9 mouse cellular contexts compared by ENCODE assay signal in the genomic region with DNA sequence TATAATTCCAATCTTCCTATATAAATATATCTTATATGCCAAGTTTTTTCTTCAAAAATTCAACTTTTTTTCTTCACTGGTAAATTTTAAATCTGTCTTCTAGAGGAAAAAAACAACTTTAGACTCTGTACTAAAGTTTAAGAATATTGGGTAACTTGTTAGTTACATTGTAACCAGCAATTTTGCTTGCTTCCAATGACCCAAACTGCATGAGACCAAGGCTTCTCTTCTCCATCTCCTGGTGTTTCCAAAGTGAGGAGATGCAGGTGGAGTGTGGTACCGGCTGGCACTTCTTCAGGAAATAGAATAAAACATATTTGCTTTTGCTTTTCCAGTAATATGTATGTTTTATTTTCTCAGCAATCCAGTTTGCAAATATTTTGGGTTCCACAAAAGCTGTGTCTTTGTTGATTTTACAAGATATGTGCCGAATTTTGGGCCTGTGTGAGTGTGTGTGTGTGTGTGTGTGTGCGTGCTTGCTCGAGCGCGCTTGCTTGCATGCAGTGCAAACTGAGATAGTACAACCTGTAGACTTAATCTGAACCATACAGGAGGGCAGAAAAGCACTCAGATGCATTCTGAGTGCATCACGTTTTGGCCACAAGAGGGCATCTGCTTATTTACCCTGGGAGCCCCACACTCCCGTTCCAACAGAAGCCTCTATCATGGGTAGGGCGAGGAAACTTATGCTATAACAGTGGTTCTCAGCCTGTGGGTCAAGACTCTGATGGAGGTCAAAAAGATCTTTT. TPM values are rescaled to one million over a fixed set of nuclear protein-coding genes. Genes with fewer than 3 reads are reported as not detected.
A peak's percentile ranks its signal among the peaks of the same experiment; 100 is the strongest.
DNase-seq lines count a peak whose midpoint lies in the region; TF ChIP-seq lines count a peak whose summit lies in the region.
"Had no signal": no experiment of that assay in that cellular context is flagged by ENCODE, and none has a peak within 500 bp of the region (broad histone marks: within the 10 kb centered on the region; RNA-seq: fewer than 3 reads in every experiment).

No protein-coding gene starts in this region.

- H3K4me3 ChIP-seq in small intestine, adult 2 months (ENCODE audit: low read depth, low read length), result no peak overlapping the region

- H3K27ac ChIP-seq in small intestine, adult 2 months (ENCODE audit: insufficient read depth, low read depth, low read length), result no peak overlapping the region

- no peaks in the 10 kb centered on the region for H3K36me3 ChIP-seq in small intestine, adult 2 months (ENCODE audit: control insufficient read depth, insufficient read depth, low read length)

- WGBS in small intestine, adult 2 months, result 48% methylated on average over 9 of the region's 9 CpGs

- peak; percentile 27 for DNase-seq in adrenal gland, postnatal 10 days
- no peak for DNase-seq in adrenal gland, postnatal 25 days
- peak; percentile 46 to 51 for DNase-seq in right cerebral cortex, adult 2 months (ENCODE audit: low spot score in 2 of 2)
- DNase-seq in right cerebral cortex, postnatal 36 days (ENCODE audit: low spot score in 2 of 2), result no peak
- DNase-seq in kidney, postnatal 10 days, result peak; percentile 43
- DNase-seq in cerebellum, postnatal 36 days, result no peak
- DNase-seq in right cerebral cortex, postnatal 25 days, result no peak

- peak; percentile 60; the same call in 1 of the 2 replicates for TF ChIP-seq CTCF in small intestine, adult 2 months (IDR thresholded peaks at IDR 0.05; ENCODE audit: extremely low read depth, insufficient read length, insufficient replicate concordance, low read depth, low read length)

- no peaks in the 10 kb centered on the region for H3K27me3 ChIP-seq in small intestine, adult 2 months (ENCODE audit: control insufficient read depth, insufficient read depth, low read length)

- TF ChIP-seq POLR2A in small intestine, adult 2 months (IDR thresholded peaks at IDR 0.05; ENCODE audit: low read depth, low read length), result no peak

- no peaks in the 10 kb centered on the region for H3K4me1 ChIP-seq in small intestine, adult 2 months (ENCODE audit: control insufficient read depth, insufficient read depth, insufficient read length, low read length)

RNA-seq across cellular contexts. Expression of gene Aldh8a1, which starts 1.3 kb away (rescaled TPM):
- total RNA-seq in adrenal gland, postnatal 10 days (2021), result 10 to 100 TPM; 14.3 to 27.5 TPM
- 0.12 and 0.67 TPM in 2 replicates for total RNA-seq in adrenal gland, postnatal 25 days (2021)
- polyA plus RNA-seq in small intestine, adult 2 months (2012; rRNA removed), result not detected in 2 replicates
- total RNA-seq: hematopoietic stem cell, adult 5-6 weeks had no signal

Comparison
In these comparisons a context has a peak if more than half of its experiments do, and no peak if none do; other contexts are left out.
1. DNase-seq: peak in adrenal gland, postnatal 10 days (single experiment), right cerebral cortex, adult 2 months (2 of 2) and kidney, postnatal 10 days (single experiment); none in adrenal gland, postnatal 25 days (single experiment), right cerebral cortex, postnatal 36 days (0 of 2), cerebellum, postnatal 36 days (0 of 2) and right cerebral cortex, postnatal 25 days (single experiment).